Mouse (Mus musculus) CH12.LX (cell line): Measurements from ENCODE around the gene Prkacb. TPM values are rescaled to one million over a fixed set of nuclear protein-coding genes. Genes with fewer than 3 reads are reported as not detected.

Experiments used
- DNase-seq: peaks from one replicate; pipeline ENCODE4 v3.0.0-alpha.2; 2013; ENCODE audit errors: extremely low read depth
- H3K27ac ChIP-seq: 2 replicates; pipeline ENCODE4 v1.5.1; 2012; ENCODE audit warnings: low read depth, mild to moderate bottlenecking, control low read depth, moderate library complexity; ENCODE audit not compliant: insufficient read depth
- H3K27me3 ChIP-seq: replicated peaks from 2 replicates; pipeline ENCODE3; 2012; ENCODE audit warnings: inconsistent platforms
- H3K36me3 ChIP-seq, 2 experiments: replicated peaks in 1 of 2; 2 replicates each; pipeline versions ENCODE3 to v1.6.1; 2012; ENCODE audit warnings: inconsistent platforms in 1 of 2, low read length in 1 of 2, mild to moderate bottlenecking in 1 of 2, mixed read lengths in 1 of 2, moderate library complexity in 1 of 2; ENCODE audit not compliant: control insufficient read depth in 1 of 2, insufficient read depth in 1 of 2
- H3K4me1 ChIP-seq, 2 experiments: 2 replicates each; pipeline ENCODE4 v1.6.1; 2012; ENCODE audit warnings: inconsistent platforms in 1 of 2, moderate library complexity in 1 of 2; ENCODE audit not compliant: insufficient read depth in 2 of 2, control insufficient read depth in 1 of 2
- H3K4me2 ChIP-seq: 2 replicates; pipeline ENCODE4 v1.6.1; 2012; ENCODE audit warnings: low read depth, mild to moderate bottlenecking, control low read depth; ENCODE audit not compliant: poor library complexity, insufficient read depth, severe bottlenecking
- H3K4me3 ChIP-seq, 3 experiments: fragments of 150-350 bp in 1 of 3; sonication (generic) in 1 of 3; replicated peaks in 1 of 3; 2 replicates each; pipeline versions ENCODE3 to v1.5.1; 2011 to 2012; ENCODE audit warnings: low read depth in 2 of 3, low read length in 2 of 3, mild to moderate bottlenecking in 2 of 3, moderate library complexity in 2 of 3, control low read depth in 1 of 3, improper control_type of control experiment in 1 of 3, inconsistent platforms in 1 of 3, mixed read lengths in 1 of 3; ENCODE audit not compliant: poor library complexity in 1 of 3
- H3K79me2 ChIP-seq: replicated peaks from 2 replicates; pipeline ENCODE4 v1.6.1; 2012; ENCODE audit warnings: mild to moderate bottlenecking, moderate library complexity; ENCODE audit not compliant: control insufficient read depth, poor library complexity, insufficient read depth, severe bottlenecking; ENCODE audit errors: extremely low read depth
- H3K9ac ChIP-seq: 2 replicates; pipeline ENCODE4 v1.6.1; 2012; ENCODE audit warnings: low read depth, mild to moderate bottlenecking, control low read depth, moderate library complexity; ENCODE audit not compliant: insufficient read depth
- H3K9me3 ChIP-seq: replicated peaks from 2 replicates; pipeline ENCODE3; 2012; ENCODE audit warnings: low read length, inconsistent platforms, mixed read lengths
- BHLHE40 ChIP-seq: IDR thresholded peaks from 2 replicates; pipeline ENCODE4 v1.6.1; 2011; ENCODE audit warnings: mild to moderate bottlenecking, low read depth, low read length, improper control_type of control experiment
- CHD1 ChIP-seq: IDR thresholded peaks from 2 replicates; pipeline ENCODE4 v1.6.1; 2012; ENCODE audit warnings: low read depth, low read length, improper control_type of control experiment, inconsistent platforms
- CHD2 ChIP-seq: IDR thresholded peaks from 2 replicates; pipeline ENCODE4 v1.6.1; 2011; ENCODE audit warnings: low read length, improper control_type of control experiment
- CTCF ChIP-seq, 2 experiments: IDR thresholded peaks in 1 of 2; conservative IDR thresholded peaks in 1 of 2; 2 replicates each; pipeline ENCODE4 v1.5.1; 2011 to 2012; ENCODE audit warnings: low read depth in 2 of 2, low read length in 2 of 2, improper control_type of control experiment in 1 of 2, inconsistent platforms in 1 of 2, mild to moderate bottlenecking in 1 of 2, moderate library complexity in 1 of 2
- E2F4 ChIP-seq: IDR thresholded peaks from 2 replicates; pipeline ENCODE4 v1.6.1; 2011; ENCODE audit warnings: low read depth, low read length, improper control_type of control experiment; ENCODE audit not compliant: insufficient replicate concordance
- ELF1 ChIP-seq: IDR thresholded peaks from 2 replicates; pipeline ENCODE4 v1.6.1; 2014; ENCODE audit warnings: low read depth, mild to moderate bottlenecking, inconsistent platforms, low read length, improper control_type of control experiment
- EP300 ChIP-seq: IDR thresholded peaks from 2 replicates; pipeline ENCODE4 v1.6.1; 2011; ENCODE audit warnings: low read length, improper control_type of control experiment
- ETS1 ChIP-seq: conservative IDR thresholded peaks from 2 replicates; pipeline ENCODE4 v1.6.1; 2012; ENCODE audit warnings: low read depth, mild to moderate bottlenecking, inconsistent platforms, low read length, improper control_type of control experiment, moderate library complexity
- GABPA ChIP-seq: IDR thresholded peaks from 2 replicates; pipeline ENCODE4 v1.6.1; 2012; ENCODE audit warnings: low read depth, low read length, improper control_type of control experiment, inconsistent platforms; ENCODE audit not compliant: insufficient replicate concordance
- HCFC1 ChIP-seq: IDR thresholded peaks from 2 replicates; pipeline ENCODE4 v1.6.1; 2012; ENCODE audit warnings: low read depth, mild to moderate bottlenecking, inconsistent platforms, low read length, improper control_type of control experiment
- IRF4 ChIP-seq: IDR thresholded peaks from 2 replicates; pipeline ENCODE4 v1.6.1; 2014; ENCODE audit warnings: low read depth, mild to moderate bottlenecking, inconsistent platforms, low read length, improper control_type of control experiment
- JUN ChIP-seq: IDR thresholded peaks from 2 replicates; pipeline ENCODE4 v1.6.1; 2011; ENCODE audit warnings: low read depth, mild to moderate bottlenecking, low read length, improper control_type of control experiment, moderate library complexity; ENCODE audit not compliant: insufficient read depth
- JUND ChIP-seq: conservative IDR thresholded peaks from 2 replicates; pipeline ENCODE4 v1.6.1; 2011; ENCODE audit warnings: low read depth, low read length, improper control_type of control experiment
- KAT2A ChIP-seq: IDR thresholded peaks from 2 replicates; pipeline ENCODE4 v1.6.1; 2012; ENCODE audit warnings: low read length, improper control_type of control experiment, inconsistent platforms; ENCODE audit not compliant: insufficient replicate concordance
- MAFK ChIP-seq: IDR thresholded peaks from 2 replicates; pipeline ENCODE4 v1.6.1; 2011; ENCODE audit warnings: low read length, improper control_type of control experiment; ENCODE audit not compliant: insufficient replicate concordance
- MAX ChIP-seq: IDR thresholded peaks from 2 replicates; pipeline ENCODE4 v1.6.1; 2011; ENCODE audit warnings: low read length, improper control_type of control experiment
- MAZ ChIP-seq: IDR thresholded peaks from 2 replicates; pipeline ENCODE4 v1.6.1; 2012; ENCODE audit warnings: low read depth, mild to moderate bottlenecking, inconsistent platforms, low read length, improper control_type of control experiment, moderate library complexity
- MEF2A ChIP-seq: IDR thresholded peaks from 2 replicates; pipeline ENCODE4 v1.6.1; 2014; ENCODE audit warnings: low read depth, mild to moderate bottlenecking, inconsistent platforms, low read length, improper control_type of control experiment, borderline replicate concordance
- MXI1 ChIP-seq: IDR thresholded peaks from 2 replicates; pipeline ENCODE4 v1.6.1; 2011; ENCODE audit warnings: mild to moderate bottlenecking, low read depth, low read length, improper control_type of control experiment
- MYC ChIP-seq: IDR thresholded peaks from 2 replicates; pipeline ENCODE4 v1.6.1; 2011; ENCODE audit warnings: low read depth, mild to moderate bottlenecking, improper control_type of control experiment, low read length
- NELFE ChIP-seq: IDR thresholded peaks from 2 replicates; pipeline ENCODE4 v1.6.1; 2011; ENCODE audit warnings: low read depth, low read length, improper control_type of control experiment
- NRF1 ChIP-seq: IDR thresholded peaks from 2 replicates; pipeline ENCODE4 v1.6.1; 2014; ENCODE audit warnings: low read depth, mild to moderate bottlenecking, inconsistent platforms, low read length, improper control_type of control experiment, moderate library complexity
- PAX5 ChIP-seq: IDR thresholded peaks from 2 replicates; pipeline ENCODE4 v1.6.1; 2012; ENCODE audit warnings: low read length, inconsistent platforms, mixed read lengths
- POLR2A ChIP-seq: IDR thresholded peaks from 2 replicates; pipeline ENCODE4 v1.6.1; 2011; ENCODE audit warnings: low read depth, mild to moderate bottlenecking, improper control_type of control experiment, low read length
- POLR2AphosphoS2 ChIP-seq: IDR thresholded peaks from 2 replicates; pipeline ENCODE4 v1.6.1; 2011; ENCODE audit warnings: low read depth, low read length, improper control_type of control experiment
- RAD21 ChIP-seq: IDR thresholded peaks from 2 replicates; pipeline ENCODE4 v1.6.1; 2011; ENCODE audit warnings: low read depth, mild to moderate bottlenecking, low read length, improper control_type of control experiment, moderate library complexity
- RCOR1 ChIP-seq: conservative IDR thresholded peaks from 2 replicates; pipeline ENCODE4 v1.6.1; 2012; ENCODE audit warnings: low read depth, mild to moderate bottlenecking, inconsistent platforms, low read length, improper control_type of control experiment
- SIN3A ChIP-seq: IDR thresholded peaks from 2 replicates; pipeline ENCODE4 v1.6.1; 2012; ENCODE audit warnings: low read length, improper control_type of control experiment, inconsistent platforms
- SMC3 ChIP-seq: IDR thresholded peaks from 2 replicates; pipeline ENCODE4 v1.6.1; 2011; ENCODE audit warnings: low read depth, low read length, improper control_type of control experiment
- TBP ChIP-seq: conservative IDR thresholded peaks from 2 replicates; pipeline ENCODE4 v1.6.1; 2011; ENCODE audit warnings: low read depth, low read length, improper control_type of control experiment
- TCF12 ChIP-seq: IDR thresholded peaks from 2 replicates; pipeline ENCODE4 v1.6.1; 2014; ENCODE audit warnings: low read depth, mild to moderate bottlenecking, inconsistent platforms, low read length, improper control_type of control experiment
- UBTF ChIP-seq: IDR thresholded peaks from 2 replicates; pipeline ENCODE4 v1.6.1; 2012; ENCODE audit warnings: low read depth, mild to moderate bottlenecking, inconsistent platforms, low read length, improper control_type of control experiment, moderate library complexity
- USF1 ChIP-seq: IDR thresholded peaks from 2 replicates; pipeline ENCODE4 v1.6.1; 2014; ENCODE audit warnings: low read depth, mild to moderate bottlenecking, inconsistent platforms, low read length, improper control_type of control experiment
- USF2 ChIP-seq: conservative IDR thresholded peaks from 2 replicates; pipeline ENCODE4 v1.6.1; 2011; ENCODE audit warnings: low read depth, low read length, improper control_type of control experiment
- ZC3H11A ChIP-seq: IDR thresholded peaks from 2 replicates; pipeline ENCODE4 v1.6.1; 2012; ENCODE audit warnings: low read depth, mild to moderate bottlenecking, inconsistent platforms, low read length, improper control_type of control experiment
- ZKSCAN1 ChIP-seq: IDR thresholded peaks from 2 replicates; pipeline ENCODE4 v1.6.1; 2012; ENCODE audit warnings: low read depth, inconsistent platforms, low read length, improper control_type of control experiment, borderline replicate concordance
- ZMIZ1 ChIP-seq: IDR thresholded peaks from 2 replicates; pipeline ENCODE4 v1.6.1; 2012; ENCODE audit warnings: low read depth, mild to moderate bottlenecking, inconsistent platforms, low read length, improper control_type of control experiment
- ZNF384 ChIP-seq: IDR thresholded peaks from 2 replicates; pipeline ENCODE4 v1.6.1; 2012; ENCODE audit warnings: low read depth, low read length, improper control_type of control experiment, inconsistent platforms
- dilution Hi-C: fragments of 300-500 bp; cut with MboI; formaldehyde crosslinking; loops from 2 replicates; pipeline ENCODE4 v1.14.3; 2020; ENCODE audit warnings: low sequenced_read_pairs; ENCODE audit not compliant: extremely low pct_unique_long_range_greater_than_20kb, extremely low pct_ligation_motif_present
- in situ Hi-C: fragments of 300-500 bp; cut with MboI; formaldehyde crosslinking; loops from 3 replicates; pipeline ENCODE4 v1.14.3; 2019; ENCODE audit warnings: low sequenced_read_pairs, low pct_ligation_motif_present, low pct_unique_long_range_greater_than_20kb, mixed read lengths
- polyA plus RNA-seq: library from polyadenylated mRNA; unstranded; fragments of >175 nt; gene quantifications from 2 replicates; pipeline ENCODE4 v1.2.1, GENCODE M21; 2012; ENCODE audit warnings: low read depth; ENCODE audit not compliant: insufficient read length
- total RNA-seq, 2 experiments: library from RNA; depleted of rRNA; stranded (reverse); fragments of 300-350 nt in 1 of 2; fragments of >200 nt in 1 of 2; gene quantifications; 2 replicates each; pipeline ENCODE4 v1.2.3; 2012 to 2014

The Prkacb gene
- total and polyA plus RNA-seq, 3 experiments: 33.1 to 65.1 (median 62.1) TPM

DNA sequence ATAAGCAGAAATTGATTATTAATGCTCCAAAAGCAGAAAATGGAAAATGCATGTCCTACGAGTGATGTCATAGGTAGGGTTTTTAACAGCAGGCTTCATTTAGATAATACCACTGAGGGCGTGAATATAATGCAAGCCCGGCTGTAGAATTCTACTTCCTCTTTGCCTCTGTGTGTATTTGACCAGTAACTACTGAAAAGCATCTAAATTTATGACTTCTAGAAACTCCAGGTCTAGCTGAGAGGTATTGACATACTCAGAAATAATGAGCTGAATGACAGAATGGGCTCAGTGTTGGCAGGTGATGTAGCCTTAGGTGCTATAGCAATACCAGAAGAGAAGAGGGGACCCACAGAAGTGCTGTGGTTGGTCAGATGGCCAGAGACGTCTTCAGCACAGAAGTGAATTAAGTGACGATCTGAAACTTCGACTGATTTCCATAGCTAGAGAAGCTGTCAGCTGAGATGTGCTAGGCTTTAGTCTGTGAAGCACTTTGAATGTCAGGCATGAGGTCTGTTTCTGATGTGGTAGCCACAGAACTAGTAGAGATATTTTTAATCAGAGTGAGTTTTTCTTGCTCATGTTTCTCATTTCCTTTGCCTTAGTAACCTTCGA, 41.8 kb upstream of the Prkacb start:
- peak; percentile 56 for DNase-seq
- TF ChIP-seq MEF2A (peak; percentile 45; the same call in 1 of the 2 replicates), MYC (peak; percentile 46), ZMIZ1 (no peak), JUN (peak; percentile 36; the same call in 1 of the 2 replicates), USF1 (0 out of 2 replicates have a peak, but pooled peaks have one; percentile 2), MAFK (peak; percentile 31; the same call in 1 of the 2 replicates), NELFE (no peak), POLR2A (no peak), RAD21 (no peak), BHLHE40 (peak; percentile 36), CHD2 (0 out of 2 replicates have a peak, but pooled peaks have one; percentile 13), NRF1 (no peak), USF2 (no peak), TCF12 (peak; percentile 49; the same call in 1 of the 2 replicates), IRF4 (peak; percentile 80), TBP (no peak), E2F4 (no peak), MXI1 (peak; percentile 57; the same call in 1 of the 2 replicates), CHD1 (no peak; the same call in 1 of the 2 replicates), HCFC1 (no peak), ZNF384 (no peak), SMC3 (no peak), UBTF (no peak), MAX (peak; percentile 70; the same call in 1 of the 2 replicates), JUND (peak; percentile 49; the same call in 1 of the 2 replicates), ETS1 (peak; percentile 55), MAZ (no peak), RCOR1 (peak; percentile 53; the same call in 1 of the 2 replicates), KAT2A (no peak), PAX5 (no peak), POLR2AphosphoS2 (no peak), ZKSCAN1 (no peak), ELF1 (peak; percentile 59; the same call in 1 of the 2 replicates), EP300 (peak; percentile 53; the same call in 1 of the 2 replicates), SIN3A (peak; percentile 81), CTCF (conservative IDR thresholded peaks at IDR 0.05 in 1 of 2, IDR thresholded peaks at IDR 0.05 in 1 of 2; ENCODE audit: low read depth in 2 of 2, low read length in 2 of 2) (no peak), GABPA (no peak), ZC3H11A (no peak)

More for the DNA sequence above, 41.8 kb upstream of the Prkacb start:
- H3K27ac ChIP-seq: 0 out of 2 replicates have a peak overlapping the region, but pooled peaks have one; percentile 2
- no peaks in the 10 kb centered on the region for H3K36me3 ChIP-seq
- H3K27me3 ChIP-seq: no peaks in the 10 kb centered on the region
- in situ Hi-C loops (loop anchor here (5.0 kb wide), 1 partner anchor 37 kb away; no protein-coding TSS in a partner anchor), dilution Hi-C loops (no loop called here)
- H3K4me1 ChIP-seq: peaks cover 13 to 28% of the 10 kb centered on the region in 2 experiments
- no peaks in the 10 kb centered on the region for H3K79me2 ChIP-seq
- no peak overlapping the region; the same call in 1 of the 2 replicates for H3K9ac ChIP-seq
- H3K4me3 ChIP-seq: no peak overlapping the region
- H3K9me3 ChIP-seq: no peaks in the 10 kb centered on the region
- peak overlapping the region; percentile 53 for H3K4me2 ChIP-seq
